In the genomic region with DNA sequence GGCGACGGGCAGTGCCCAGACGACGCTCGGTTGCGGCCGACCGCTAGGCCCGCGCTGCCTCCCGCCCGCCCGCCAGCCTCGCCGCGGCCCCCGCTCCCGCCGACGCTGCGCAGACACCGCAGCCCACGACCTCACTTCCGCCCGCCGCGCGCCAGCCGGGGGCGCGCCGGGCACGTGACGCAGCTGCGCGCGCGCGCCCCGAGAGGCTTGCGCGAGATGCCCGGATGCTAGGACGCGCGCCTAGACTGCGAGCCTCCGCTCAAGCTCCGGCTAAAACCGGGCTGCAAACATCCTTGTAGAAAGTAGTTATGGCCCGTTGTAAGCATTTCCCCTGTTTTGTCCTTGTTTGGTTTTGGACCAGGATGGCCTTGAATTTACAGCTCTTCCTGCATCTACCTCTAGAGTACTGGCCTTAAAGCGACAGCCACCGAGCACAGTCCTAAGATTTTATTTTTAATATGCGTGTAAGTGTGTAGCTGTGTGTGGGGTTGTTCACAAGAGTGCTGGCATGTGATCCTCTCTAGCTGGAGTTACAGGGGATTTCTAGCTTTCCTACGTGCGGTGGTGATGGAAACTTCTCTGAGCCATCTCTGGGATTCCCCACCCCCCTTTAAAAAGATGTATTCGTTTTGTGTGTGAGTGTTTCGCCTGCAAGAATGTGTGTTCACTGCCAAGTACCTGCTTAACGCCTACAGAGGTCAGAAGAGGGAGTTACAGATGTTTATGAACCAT, we compare ENCODE assay signal across 8 mouse cellular contexts. TPM values are rescaled to one million over a fixed set of nuclear protein-coding genes. Genes with fewer than 3 reads are reported as not detected.
DNase-seq lines count a peak whose midpoint lies in the region; ATAC-seq and TF ChIP-seq lines count a peak whose summit lies in the region.

A gene (minus strand): TSS at position 179 of the 732 bp plus-strand sequence.

- ATAC-seq in hematopoietic stem cell, adult 5-6 weeks (replicated peaks in 1 of 2; ENCODE audit: insufficient read depth in 1 of 2, low FRiP score in 2 of 2, low TSS enrichment in 1 of 2, low read depth in 1 of 2, poor library complexity in 2 of 2, severe bottlenecking in 2 of 2): peak; percentile 46
- peak; percentile 96 for ATAC-seq in lung, embryonic 16.5 days (ENCODE audit: low read depth)

- peaks cover 2 to 26% of the 10 kb centered on the region in 2 experiments for H3K36me3 ChIP-seq in MEL (ENCODE audit: control insufficient read depth in 1 of 2, insufficient read depth in 2 of 2, low read length in 2 of 2)
- H3K36me3 ChIP-seq in lung, embryonic 16.5 days (ENCODE audit: control insufficient read depth, insufficient read depth, low read length): no peaks in the 10 kb centered on the region

- peak within 1 kb of the TSS; percentile 92 for H3K4me2 ChIP-seq in lung, embryonic 16.5 days (ENCODE audit: low read depth, low read length)

- TF ChIP-seq EP300 in MEL (IDR thresholded peaks at IDR 0.05; ENCODE audit: low read depth in 1 of 2, low read length in 2 of 2): no peak

- peaks cover 0 to 11% of the 10 kb centered on the region in 2 experiments; a peak in 3 of 4 replicates for H3K4me1 ChIP-seq in MEL (ENCODE audit: control insufficient read depth in 1 of 2, insufficient read depth in 2 of 2, low read length in 2 of 2)
- H3K4me1 ChIP-seq in cerebellum, adult 2 months (ENCODE audit: control insufficient read depth, insufficient read depth, low read length): peaks cover 11% of the 10 kb centered on the region
- H3K4me1 ChIP-seq in lung, embryonic 16.5 days (replicated peaks; ENCODE audit: control insufficient read depth, insufficient read depth, low read length): peaks cover 23% of the 10 kb centered on the region

- peak within 1 kb of the TSS; percentile 98 for H3K4me3 ChIP-seq in MEL (ENCODE audit: control insufficient read depth in 1 of 2, insufficient read depth in 1 of 2, low read depth in 2 of 2, low read length in 2 of 2)
- H3K4me3 ChIP-seq in cerebellum, adult 2 months (replicated peaks; ENCODE audit: insufficient read depth, low read depth, low read length): peak within 1 kb of the TSS; percentile 83
- H3K4me3 ChIP-seq in lung, embryonic 16.5 days (ENCODE audit: low read length): peak within 1 kb of the TSS; percentile 80

- TF ChIP-seq RAD21 in MEL (IDR thresholded peaks at IDR 0.05; ENCODE audit: low read depth, low read length): no peak

- no peaks in the 10 kb centered on the region for H3K9me3 ChIP-seq in MEL (replicated peaks; ENCODE audit: insufficient read depth, low read length)
- no peaks in the 10 kb centered on the region for H3K9me3 ChIP-seq in lung, embryonic 16.5 days (ENCODE audit: control insufficient read depth, low read length)

- H3K9ac ChIP-seq in MEL (ENCODE audit: control insufficient read depth, low read depth, low read length, poor library complexity, severe bottlenecking): peak within 1 kb of the TSS; percentile 95
- H3K9ac ChIP-seq in lung, embryonic 16.5 days (ENCODE audit: low read length): peak within 1 kb of the TSS; percentile 94

- TF ChIP-seq CTCF in MEL (IDR thresholded peaks at IDR 0.05 in 2 of 3, conservative IDR thresholded peaks at IDR 0.05 in 1 of 3; ENCODE audit: control insufficient read depth in 1 of 3, insufficient read depth in 1 of 3, low read depth in 2 of 3, low read length in 3 of 3, poor library complexity in 1 of 3, severe bottlenecking in 1 of 3): no peak; a peak in 1 of 6 replicates
- TF ChIP-seq CTCF in cerebellum, adult 2 months (IDR thresholded peaks at IDR 0.05; ENCODE audit: borderline replicate concordance, insufficient read depth, low read depth, low read length): no peak

- H3K79me2 ChIP-seq in MEL (ENCODE audit: control insufficient read depth, insufficient read depth, low read length, poor library complexity): peaks cover 43% of the 10 kb centered on the region

- H3K27ac ChIP-seq in MEL (ENCODE audit: control insufficient read depth, low read depth, low read length): peak within 1 kb of the TSS; percentile 97
- peak within 1 kb of the TSS; percentile 91 for H3K27ac ChIP-seq in cerebellum, adult 2 months (ENCODE audit: insufficient read depth, low read length)
- H3K27ac ChIP-seq in lung, embryonic 16.5 days (ENCODE audit: low read length): peak within 1 kb of the TSS; percentile 96

- WGBS in cerebellum, adult 2 months: 1% methylated on average over 57 of the region's 59 CpGs
- WGBS in lung, embryonic 16.5 days: under 1% methylated on average over 26 of the region's 59 CpGs

- peak; percentile 89 for DNase-seq in MEL (ENCODE audit: low read depth, low spot score)
- DNase-seq in cerebellum, adult 2 months: peak; percentile 91
- DNase-seq in forelimb bud, embryonic 11.5 days (ENCODE audit: low read depth, low spot score): peak; percentile 88
- peak; percentile 61 for DNase-seq in layer of hippocampus, adult 9-10 months (ENCODE audit: low spot score)
- peak; percentile 73 for DNase-seq in ovary, postnatal 10 days (ENCODE audit: low spot score)
- DNase-seq in thymus, postnatal 10 days (ENCODE audit: low spot score in 2 of 2): peak; percentile 80 to 90

- peak; percentile 85 to 97 for TF ChIP-seq POLR2A in MEL (IDR thresholded peaks at IDR 0.05; ENCODE audit: control insufficient read depth in 1 of 2, insufficient read depth in 1 of 2, low read depth in 1 of 2, low read length in 2 of 2, poor library complexity in 1 of 2)
- peak; percentile 96 for TF ChIP-seq POLR2A in cerebellum, adult 2 months (IDR thresholded peaks at IDR 0.05; ENCODE audit: borderline replicate concordance, insufficient read depth, low read length)

- H3K27me3 ChIP-seq in MEL (ENCODE audit: control insufficient read depth in 1 of 2, insufficient read depth in 2 of 2, low read length in 2 of 2): no peaks in the 10 kb centered on the region
- H3K27me3 ChIP-seq in cerebellum, adult 2 months (ENCODE audit: control insufficient read depth, insufficient read depth, low read length): no peaks in the 10 kb centered on the region
- H3K27me3 ChIP-seq in lung, embryonic 16.5 days (ENCODE audit: control insufficient read depth, insufficient read depth, low read depth, low read length): no peaks in the 10 kb centered on the region

TF ChIP-seq in MEL, 35 proteins besides CTCF, POLR2A, EP300 and RAD21 (continues in another document):
- no peak for TF ChIP-seq CHD1 (IDR thresholded peaks at IDR 0.05; ENCODE audit: low read depth, low read length)
- no peak for TF ChIP-seq ZNF384 (IDR thresholded peaks at IDR 0.05; ENCODE audit: low read depth, low read length)
- no peak for TF ChIP-seq TAL1 (IDR thresholded peaks at IDR 0.05; ENCODE audit: low read length)
- 0 out of 2 replicates have a peak, but pooled peaks have one; percentile 29 for TF ChIP-seq MXI1 (IDR thresholded peaks at IDR 0.05; ENCODE audit: low read depth, low read length)
- 0 out of 2 replicates have a peak, but pooled peaks have one; percentile 7 for TF ChIP-seq MAZ (IDR thresholded peaks at IDR 0.05; ENCODE audit: low read depth, low read length)
- TF ChIP-seq GATA1 (IDR thresholded peaks at IDR 0.05; ENCODE audit: low read depth, low read length): no peak
- TF ChIP-seq ZKSCAN1 (IDR thresholded peaks at IDR 0.05; ENCODE audit: low read depth, low read length): no peak
- peak; percentile 61; the same call in 1 of the 2 replicates for TF ChIP-seq ELF1 (IDR thresholded peaks at IDR 0.05; ENCODE audit: low read depth, low read length)
- peak in 1 of 2 experiments; percentile 79; a peak in 2 of 4 replicates for TF ChIP-seq USF2 (IDR thresholded peaks at IDR 0.05; ENCODE audit: borderline replicate concordance in 1 of 2, insufficient read depth in 1 of 2, low read depth in 1 of 2, low read length in 2 of 2)
- no peak for TF ChIP-seq MEF2A (IDR thresholded peaks at IDR 0.05; ENCODE audit: extremely low read depth, insufficient replicate concordance, low read depth, low read length, poor library complexity, severe bottlenecking)
- no peak for TF ChIP-seq UBTF (IDR thresholded peaks at IDR 0.05; ENCODE audit: borderline replicate concordance, insufficient read depth, low read depth, low read length)
- TF ChIP-seq MAX (IDR thresholded peaks at IDR 0.05; ENCODE audit: low read length): peak; percentile 93
- peak; percentile 72 for TF ChIP-seq NRF1 (IDR thresholded peaks at IDR 0.05; ENCODE audit: insufficient read depth, low read depth, low read length, poor library complexity, severe bottlenecking)
- TF ChIP-seq BHLHE40 (IDR thresholded peaks at IDR 0.05; ENCODE audit: borderline replicate concordance, low read depth, low read length): peak; percentile 98
- TF ChIP-seq KAT2A (conservative IDR thresholded peaks at IDR 0.05; ENCODE audit: low read depth, low read length): no peak; the same call in 1 of the 2 replicates
- TF ChIP-seq HCFC1 (IDR thresholded peaks at IDR 0.05; ENCODE audit: low read depth, low read length): peak; percentile 69; the same call in 1 of the 2 replicates
- TF ChIP-seq TCF12 (IDR thresholded peaks at IDR 0.05; ENCODE audit: low read depth, low read length): peak; percentile 42; the same call in 1 of the 2 replicates
- TF ChIP-seq GABPA (IDR thresholded peaks at IDR 0.05; ENCODE audit: low read depth, low read length): no peak
- TF ChIP-seq MYB (IDR thresholded peaks at IDR 0.05; ENCODE audit: low read depth, low read length): no peak
- peak; percentile 94 for TF ChIP-seq USF1 (IDR thresholded peaks at IDR 0.05; ENCODE audit: low read depth, low read length)
- no peak for TF ChIP-seq E2F4 (IDR thresholded peaks at IDR 0.05; ENCODE audit: borderline replicate concordance, low read depth, low read length)
- TF ChIP-seq ETS1 (IDR thresholded peaks at IDR 0.05; ENCODE audit: low read depth, low read length): 0 out of 2 replicates have a peak, but pooled peaks have one; percentile 20
- peak; percentile 69; the same call in 1 of the 2 replicates for TF ChIP-seq TBP (IDR thresholded peaks at IDR 0.05; ENCODE audit: low read depth, low read length)
- no peak for TF ChIP-seq ZC3H11A (IDR thresholded peaks at IDR 0.05; ENCODE audit: low read depth, low read length)
- TF ChIP-seq NELFE (IDR thresholded peaks at IDR 0.05; ENCODE audit: low read depth, low read length): peak; percentile 90
- TF ChIP-seq RCOR1 (IDR thresholded peaks at IDR 0.05; ENCODE audit: low read depth, low read length): no peak
- TF ChIP-seq SIN3A (IDR thresholded peaks at IDR 0.05; ENCODE audit: low read length): peak; percentile 61
- TF ChIP-seq POLR2AphosphoS2 (IDR thresholded peaks at IDR 0.05; ENCODE audit: low read length): peak; percentile 85
- TF ChIP-seq MYC (IDR thresholded peaks at IDR 0.05; ENCODE audit: low read depth, low read length): no peak; the same call in 1 of the 2 replicates

RNA-seq across cellular contexts. Expression of the gene that starts here (rescaled TPM):
- total RNA-seq in MEL (2012; rRNA removed): 72.7 and 78.9 TPM in 2 replicates
- 100 to 1,000 TPM in 1 of 2 experiments, 10 to 100 TPM in 1; 97.4 to 136 TPM for polyA plus RNA-seq in MEL (2012; ENCODE audit: insufficient read depth in 1 of 2, insufficient read length in 2 of 2, low read depth in 1 of 2, low replicate concordance in 2 of 2, missing spikeins in 1 of 2)
- 230 and 261 TPM in 2 replicates for polyA plus RNA-seq in cerebellum, adult 2 months (2012; rRNA removed)
- 83.2 and 94.6 TPM in 2 replicates for total RNA-seq in hematopoietic stem cell, adult 5-6 weeks (2017)
- 56.0 and 57.1 TPM in 2 replicates for polyA plus RNA-seq in lung, embryonic 16.5 days (2015; fragmentation: Nextera tagmentation; extraction: Ambion mirVana)

Comparison
In these comparisons a context has a peak if more than half of its experiments do, and no peak if none do; other contexts are left out.
1. Peak in every context shown above with its lines: DNase-seq, ATAC-seq, H3K4me3 ChIP-seq and H3K27ac ChIP-seq.